Mouse (Mus musculus) small intestine, adult 10 weeks (tissue): ENCODE results near the gene Gbp7. TPM values are rescaled to one million over a fixed set of nuclear protein-coding genes. Genes with fewer than 3 reads are reported as not detected.

ENCODE experiments used
- polyA plus RNA-seq: library from polyadenylated mRNA; stranded (reverse); fragments of 350-450 nt; fragmentation: Illumina TruSeq; extraction: RNeasy Lipid Tissue Mini Kit (QIAGEN cat#74804); gene quantifications from one replicate; pipeline ENCODE4 v1.2.3, GENCODE M21; 2014; ENCODE audit warnings: low replicate concordance

Gene Gbp7
- 33.5 TPM for polyA plus RNA-seq

DNA sequence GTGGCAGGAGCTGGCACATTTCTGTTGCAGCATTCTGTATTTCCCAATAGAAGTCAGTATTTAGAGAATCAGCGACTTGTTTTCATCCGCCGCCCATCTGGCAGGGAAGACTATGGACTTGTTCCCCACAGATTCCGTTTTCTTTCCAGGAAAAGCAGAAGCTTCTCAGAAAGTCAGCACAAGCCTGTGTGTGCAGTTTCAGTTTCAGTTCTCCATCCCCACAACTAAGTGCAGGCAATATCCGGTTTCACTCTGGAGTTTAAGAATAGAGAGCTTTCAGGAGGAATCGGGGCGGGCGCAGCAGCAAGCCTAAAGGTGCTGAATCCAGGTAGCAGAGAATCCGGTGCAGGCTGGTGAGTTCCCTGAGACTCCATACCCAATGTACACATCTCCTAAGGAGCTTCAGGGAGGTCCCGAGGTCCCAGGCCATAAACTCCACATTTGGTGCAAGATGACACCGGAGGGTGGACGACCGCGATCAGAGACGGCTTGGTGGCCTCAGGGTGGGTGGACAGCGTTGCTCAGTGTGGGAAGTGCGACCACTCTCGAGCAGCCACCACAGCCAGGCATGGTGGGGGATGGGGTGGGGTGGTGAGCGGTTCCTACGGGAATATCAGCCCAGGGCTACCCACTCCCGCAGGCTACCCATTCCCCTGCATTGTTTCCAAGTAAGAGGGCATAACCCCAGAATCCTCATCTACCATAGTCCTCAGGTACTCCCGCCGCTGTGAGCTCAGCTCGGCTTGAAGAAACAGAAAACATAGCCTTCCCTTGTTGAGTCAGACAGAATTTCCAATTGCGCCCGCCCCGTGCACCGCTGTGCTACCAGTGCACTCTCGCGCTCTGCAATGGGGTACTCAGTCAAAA is at the start of gene Gbp7:
Gbp7 (plus strand) TSS at position 256 of the 867 bp plus-strand sequence.

DNA sequence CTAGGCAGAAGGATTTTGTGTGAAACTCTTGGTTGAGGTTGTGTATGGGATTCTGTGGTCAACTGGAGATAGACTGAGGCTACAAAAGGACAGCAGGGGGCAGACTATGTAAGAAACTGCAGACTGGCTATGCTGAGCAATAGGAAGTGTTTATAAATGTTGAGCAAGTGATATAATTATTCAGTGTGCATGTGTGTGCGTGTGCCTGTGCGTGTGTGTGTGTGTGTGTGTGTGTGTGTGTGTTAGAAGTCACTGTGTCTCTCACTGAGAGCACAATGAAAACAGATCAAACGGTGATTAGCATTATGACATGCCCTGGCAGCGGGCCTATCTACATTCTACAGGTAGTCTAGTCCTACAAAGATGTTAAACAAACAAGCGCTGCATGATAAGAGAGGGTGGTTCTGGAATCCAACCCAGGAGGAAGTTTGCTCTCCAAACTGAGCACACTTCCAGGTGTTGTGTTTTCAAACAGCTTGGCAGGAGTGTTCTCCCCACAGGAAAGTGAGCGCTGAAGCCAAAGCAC is 36.5 kb upstream of the Gbp7 start, which contains the start of gene Gbp5:
Gbp5 (plus strand) TSS at position 443 of the 526 bp plus-strand sequence.

DNA sequence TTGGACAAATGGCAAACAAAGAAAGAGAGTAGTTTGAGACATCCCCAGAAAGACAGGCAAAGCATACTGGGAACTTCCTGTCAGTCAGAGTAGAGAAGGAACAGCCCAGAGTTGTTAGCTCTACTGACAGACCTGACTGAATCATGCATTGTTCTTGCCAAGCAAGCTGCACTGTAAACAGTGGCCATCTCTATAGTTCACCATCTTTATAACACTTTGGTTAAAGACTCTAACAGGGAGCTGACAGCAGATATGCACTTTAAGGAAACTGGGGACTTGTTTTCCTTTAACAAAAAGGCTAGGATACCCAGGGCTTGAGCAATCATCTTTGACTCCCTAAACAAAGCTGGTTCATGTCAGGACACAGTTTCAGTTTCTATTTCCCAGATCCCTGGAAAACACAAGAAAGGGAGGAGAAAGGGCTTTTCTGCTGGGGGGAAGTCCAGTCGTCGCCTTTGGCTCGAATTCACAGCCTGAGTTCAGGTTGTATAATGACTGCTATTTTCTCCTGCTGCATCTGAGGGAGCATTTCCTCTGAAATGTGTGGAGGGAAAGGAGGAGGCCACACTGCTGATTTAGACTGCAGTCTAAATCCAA is 29.6 kb downstream of the Gbp7 start, which contains the start of gene Gbp3:
Gbp3 (plus strand) TSS at position 395 of the 597 bp plus-strand sequence.

DNA sequence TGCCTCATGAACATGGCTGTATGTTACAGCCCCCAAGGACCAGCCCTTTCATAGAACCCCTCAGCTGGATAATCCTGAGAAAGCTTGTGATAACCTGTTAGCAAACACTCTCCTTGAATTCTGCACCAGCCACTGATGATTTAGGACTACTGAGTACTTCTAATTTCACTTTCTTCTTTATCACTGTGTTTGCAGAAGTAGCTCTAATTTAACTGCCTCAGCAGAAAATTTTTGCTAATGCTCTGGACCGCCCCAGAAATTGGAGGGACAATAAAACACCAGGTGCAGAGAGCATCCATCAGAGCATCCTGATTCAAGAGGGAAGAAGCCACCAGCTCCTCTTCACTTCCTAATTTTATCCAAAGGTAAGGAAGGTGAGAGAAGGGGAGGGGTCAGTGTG is 64.4 kb downstream of the Gbp7 start, which contains the start of gene Gbp2b:
Gbp2b (plus strand) TSS at position 301 of the 400 bp plus-strand sequence.

Other genes starting within 250 kb of the Gbp7 start
- gene Pdlim5, start 134.6 kb upstream of the Gbp7 start, polyA plus RNA-seq = 86.4 TPM
- gene Gbp5, start 36.4 kb upstream of the Gbp7 start, polyA plus RNA-seq = 9.6 TPM
- 22.2 TPM for gene Gbp3, start 29.7 kb downstream of the Gbp7 start, polyA plus RNA-seq
- 51.2 TPM for gene Gbp2b, start 64.5 kb downstream of the Gbp7 start, polyA plus RNA-seq
- gene Gbp2, start 90.3 kb downstream of the Gbp7 start, polyA plus RNA-seq = 30.8 TPM
- 19.4 TPM for gene Kyat3, start 170.7 kb downstream of the Gbp7 start, polyA plus RNA-seq
- gene Gtf2b, start 234.7 kb downstream of the Gbp7 start, polyA plus RNA-seq = 140 TPM